12 mouse cellular contexts compared by ENCODE assay signal in genomic region chr9:101104931-101105330, GRCm38 (mm10).
"Had no signal": no experiment of that assay in that cellular context is flagged by ENCODE, and none has a peak within 500 bp of the region (broad histone marks: within the 10 kb centered on the region; RNA-seq: fewer than 3 reads in every experiment).

No protein-coding gene starts in this region.

- H3K4me1 ChIP-seq: limb, embryonic 10.5 days; midbrain, embryonic 10.5 days; midbrain, embryonic 15.5 days had no signal

- H3K4me2 ChIP-seq: liver, embryonic 11.5 days; liver, embryonic 15.5 days; midbrain, embryonic 15.5 days had no signal

- H3K9me3 ChIP-seq: limb, embryonic 10.5 days; liver, embryonic 15.5 days; midbrain, embryonic 10.5 days; midbrain, embryonic 15.5 days had no signal

- ATAC-seq: lung, postnatal 0 days; midbrain, embryonic 15.5 days had no signal

- H3K27me3 ChIP-seq: liver, embryonic 15.5 days; midbrain, embryonic 15.5 days had no signal

- H3K27ac ChIP-seq: left cerebral cortex, adult 2 months; limb, embryonic 10.5 days; liver, embryonic 15.5 days; midbrain, embryonic 10.5 days; midbrain, embryonic 15.5 days had no signal

- H3K9ac ChIP-seq: liver, embryonic 15.5 days; midbrain, embryonic 15.5 days had no signal

- DNase-seq: kidney, postnatal 14 days; lung, adult 2 months; lung, postnatal 4 days; right cerebral cortex, postnatal 14 days; thymus, postnatal 36 days had no signal

- H3K4me3 ChIP-seq: left cerebral cortex, adult 2 months; limb, embryonic 10.5 days; liver, embryonic 15.5 days; midbrain, embryonic 10.5 days; midbrain, embryonic 15.5 days had no signal
